Mouse (Mus musculus): ENCODE results near the gene March6. TPM values are rescaled to one million over a fixed set of nuclear protein-coding genes. Genes with fewer than 3 reads are reported as not detected.

Gene March6
- polyA plus RNA-seq (2015; fragmentation: Illumina TruSeq; extraction: RNeasy Lipid Tissue Mini Kit (QIAGEN cat#74804); ENCODE audit: insufficient read depth, low replicate concordance), result 56.8 TPM

DNA sequence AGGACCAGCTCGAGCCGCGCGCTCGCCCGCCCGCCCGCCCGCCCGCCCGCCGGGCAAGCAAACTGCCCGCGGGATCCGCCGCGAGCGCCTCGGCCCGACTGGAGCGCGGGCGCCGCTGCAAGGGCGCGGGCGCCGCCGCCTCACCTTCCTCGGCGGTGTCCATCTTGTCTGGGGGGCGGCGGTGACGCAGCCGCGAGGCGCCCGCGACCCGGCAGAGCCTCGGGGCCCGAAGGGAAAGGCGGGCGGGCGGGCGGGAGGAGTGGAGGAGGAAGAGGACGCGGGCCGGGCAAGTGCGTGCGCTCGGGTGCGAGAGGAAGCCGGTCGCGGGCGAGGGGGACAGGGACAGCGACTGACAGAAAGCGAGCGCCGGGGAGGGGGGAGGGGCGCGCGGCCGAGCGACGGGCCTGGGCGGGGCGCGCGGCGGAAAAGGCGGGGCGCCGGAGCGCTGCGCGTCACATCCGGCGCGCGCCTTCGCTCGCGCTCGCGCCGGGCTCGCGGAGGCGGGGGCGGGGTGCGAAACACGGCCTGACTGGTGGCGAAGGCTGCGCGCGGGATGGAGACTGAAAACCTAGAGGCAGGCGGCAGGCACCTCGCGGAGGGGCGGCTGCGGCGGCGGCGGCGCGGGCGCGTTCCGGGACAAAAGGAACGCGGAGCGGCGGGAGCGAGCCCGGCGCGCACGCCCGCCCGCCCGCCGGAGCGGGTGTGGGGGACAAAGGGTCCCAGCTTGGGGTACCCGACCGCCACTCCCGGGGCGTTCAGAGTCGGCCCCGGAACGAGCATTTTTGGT lies at the start of gene March6:
March6 (minus strand) TSS at position 395 of the 787 bp plus-strand sequence.

DNA sequence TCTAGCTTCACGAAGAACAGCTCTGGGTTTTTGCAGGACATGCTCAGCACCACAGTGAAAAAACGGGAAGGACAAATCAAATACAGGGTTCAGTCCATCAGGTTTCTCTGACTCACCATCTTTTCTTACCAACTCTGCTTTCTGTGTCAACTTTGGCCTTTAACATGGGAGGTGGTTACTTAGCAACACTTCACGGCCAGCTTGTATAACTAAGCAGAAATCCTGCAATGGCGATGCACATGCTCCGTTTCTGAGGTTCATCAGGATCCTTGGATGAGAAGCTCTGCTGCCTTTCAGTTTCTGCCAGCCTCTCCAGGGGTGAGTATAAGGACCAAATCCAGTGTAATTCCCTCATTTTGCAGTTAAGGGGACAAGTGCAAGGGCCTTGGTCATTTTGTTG lies 34.3 kb upstream of the March6 start, which contains the start of gene Cmbl:
Cmbl (plus strand) TSS at position 206 of the 400 bp plus-strand sequence.

GRCm38 (mm10) chr15:31453098-31453916 lies 77.5 kb downstream of the March6 start, which contains the start of gene Ropn1l:
TSS of gene Ropn1l (minus strand) at chr15:31453737.

Other genes with a start within 250 kb of the March6 start
- 5.2 TPM for gene Ankrd33b, start 163.3 kb downstream of the March6 start, polyA plus RNA-seq (2015; fragmentation: Illumina TruSeq; extraction: RNeasy Lipid Tissue Mini Kit (QIAGEN cat#74804); ENCODE audit: insufficient read depth, low replicate concordance)
- 0.62 TPM for gene Ropn1l, start 77.3 kb downstream of the March6 start, polyA plus RNA-seq (2015; fragmentation: Illumina TruSeq; extraction: RNeasy Lipid Tissue Mini Kit (QIAGEN cat#74804); ENCODE audit: insufficient read depth, low replicate concordance)
- 21.4 TPM for gene Cmbl, start 34.3 kb upstream of the March6 start, polyA plus RNA-seq (2015; fragmentation: Illumina TruSeq; extraction: RNeasy Lipid Tissue Mini Kit (QIAGEN cat#74804); ENCODE audit: insufficient read depth, low replicate concordance)
- gene Cct5, start 70.8 kb upstream of the March6 start, polyA plus RNA-seq (2015; fragmentation: Illumina TruSeq; extraction: RNeasy Lipid Tissue Mini Kit (QIAGEN cat#74804); ENCODE audit: insufficient read depth, low replicate concordance), result 260 TPM
- gene Fam173b, start 70.8 kb upstream of the March6 start, polyA plus RNA-seq (2015; fragmentation: Illumina TruSeq; extraction: RNeasy Lipid Tissue Mini Kit (QIAGEN cat#74804); ENCODE audit: insufficient read depth, low replicate concordance), result 17.5 TPM

Measured in spleen, adult 10 weeks (tissue).